19 mouse cellular contexts compared by ENCODE assay signal in the genomic region with DNA sequence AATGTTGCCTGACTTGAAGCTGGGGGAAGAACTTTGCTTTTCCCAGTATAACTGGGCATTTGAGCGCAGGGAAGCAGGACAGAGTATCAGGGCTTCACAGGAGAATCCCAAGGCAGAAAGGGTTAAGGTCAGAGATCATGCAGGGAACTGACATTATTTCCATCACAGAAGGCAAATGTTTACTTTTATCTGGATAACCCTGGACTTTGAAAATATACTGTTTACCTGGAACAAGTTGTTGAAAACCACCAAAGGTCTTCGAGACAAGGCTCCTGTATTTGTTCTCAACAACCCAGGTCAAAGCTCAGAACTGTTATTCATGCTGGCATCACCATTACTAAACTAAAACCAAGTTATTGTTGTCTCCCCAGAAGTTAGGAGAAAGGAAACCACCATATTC.
"Had no signal": no experiment of that assay in that cellular context is flagged by ENCODE, and none has a peak within 500 bp of the region (broad histone marks: within the 10 kb centered on the region; RNA-seq: fewer than 3 reads in every experiment).

No protein-coding gene starts in this region.

- H3K27me3 ChIP-seq: limb, embryonic 13.5 days; lung, embryonic 15.5 days; megakaryocyte, embryonic 14.5 days; midbrain, embryonic 13.5 days had no signal

- H3K27ac ChIP-seq: kidney, postnatal 0 days; limb, embryonic 10.5 days; limb, embryonic 13.5 days; lung, embryonic 15.5 days; midbrain, embryonic 10.5 days; midbrain, embryonic 13.5 days; stomach, postnatal 0 days had no signal

- H3K4me3 ChIP-seq: layer of hippocampus, adult 2 months; limb, embryonic 10.5 days; limb, embryonic 13.5 days; lung, embryonic 15.5 days; megakaryocyte, embryonic 14.5 days; midbrain, embryonic 10.5 days; midbrain, embryonic 13.5 days had no signal

- H3K36me3 ChIP-seq: limb, embryonic 10.5 days; limb, embryonic 13.5 days; lung, embryonic 15.5 days; midbrain, embryonic 10.5 days; midbrain, embryonic 13.5 days had no signal

- H3K4me1 ChIP-seq: limb, embryonic 13.5 days; lung, embryonic 15.5 days had no signal

- H3K9ac ChIP-seq: limb, embryonic 13.5 days; lung, embryonic 15.5 days; midbrain, embryonic 13.5 days had no signal

- ATAC-seq: intestine, postnatal 0 days; midbrain, embryonic 13.5 days had no signal

- H3K4me2 ChIP-seq: limb, embryonic 13.5 days; lung, embryonic 15.5 days; midbrain, embryonic 13.5 days had no signal

- H3K9me3 ChIP-seq: limb, embryonic 10.5 days; limb, embryonic 13.5 days; lung, embryonic 15.5 days; megakaryocyte, embryonic 14.5 days; midbrain, embryonic 10.5 days; midbrain, embryonic 13.5 days had no signal

- DNase-seq: kidney, adult 2 months; kidney, postnatal 25 days; layer of hippocampus, adult 9-11 months; lung, adult 18-20 months; lung, postnatal 10 days; lung, postnatal 36 days; thymus, adult 2 months; thymus, postnatal 14 days; thymus, postnatal 4 days had no signal
